Mouse (Mus musculus) hindbrain, embryonic 16.5 days (tissue): ENCODE measurements around the gene Maml2. TPM values are rescaled to one million over a fixed set of nuclear protein-coding genes. Genes with fewer than 3 reads are reported as not detected.

Source experiments
- ATAC-seq: fragments of 200-750 bp; cut with Nextera tagmentation; 2 replicates; pipeline ENCODE4 v1.8.0; 2017; ENCODE audit warnings: moderate TSS enrichment, moderate library complexity
- H3K27ac ChIP-seq: fragments of 300-500 bp; sonication (generic); 2 replicates; pipeline ENCODE4 v1.5.1; 2014; ENCODE audit warnings: low read depth, mild to moderate bottlenecking, control low read depth, low read length, moderate library complexity
- H3K27me3 ChIP-seq: fragments of 300-500 bp; sonication (generic); replicated peaks from 2 replicates; pipeline ENCODE4 v1.6.1; 2014; ENCODE audit warnings: low read length; ENCODE audit not compliant: control insufficient read depth, insufficient read depth
- H3K36me3 ChIP-seq: fragments of 300-500 bp; sonication (generic); 2 replicates; pipeline ENCODE4 v1.6.1; 2014; ENCODE audit warnings: mild to moderate bottlenecking, low read length, moderate library complexity, mixed read lengths; ENCODE audit not compliant: control insufficient read depth, insufficient read depth
- H3K4me1 ChIP-seq: fragments of 300-500 bp; sonication (generic); 2 replicates; pipeline ENCODE4 v1.6.1; 2014; ENCODE audit warnings: low read depth, low read length; ENCODE audit not compliant: control insufficient read depth, insufficient read depth
- H3K4me2 ChIP-seq: fragments of 300-500 bp; sonication (generic); 2 replicates; pipeline ENCODE4 v1.6.1; 2014; ENCODE audit warnings: mild to moderate bottlenecking, low read length, control low read depth, moderate library complexity
- H3K4me3 ChIP-seq: fragments of 300-500 bp; sonication (generic); 2 replicates; pipeline ENCODE4 v1.5.1; 2014; ENCODE audit warnings: mild to moderate bottlenecking, low read length, control low read depth, moderate library complexity
- H3K9ac ChIP-seq: fragments of 300-500 bp; sonication (generic); 2 replicates; pipeline ENCODE4 v1.6.1; 2014; ENCODE audit warnings: low read depth, mild to moderate bottlenecking, control low read depth, low read length, moderate library complexity
- H3K9me3 ChIP-seq: fragments of 300-500 bp; sonication (generic); 2 replicates; pipeline ENCODE4 v1.6.1; 2014; ENCODE audit warnings: mild to moderate bottlenecking, low read length, moderate library complexity; ENCODE audit not compliant: control insufficient read depth
- WGBS: fragments of 180-500 bp; shearing (Covaris S2); extraction: QIAGEN DNeasy Blood & Tissue Kit; methylation state at CpG from one replicate; pipeline ENCODE4 v1.1.7; 2014; 5-methylcytosine and 5-hydroxymethylcytosine counted together
- polyA plus RNA-seq: library from polyadenylated mRNA; unstranded; fragments of >200 nt; fragmentation: Nextera tagmentation; extraction: Ambion mirVana; gene quantifications from 2 replicates; pipeline ENCODE4 v1.2.1, GENCODE M21; 2015

The Maml2 gene
- polyA plus RNA-seq, 1 experiment from 2014 or later: 10.8 TPM

- 70% methylated on average over 3 of the region's 3 CpGs for WGBS
- Histone ChIP-seq H3K36me3 (no peaks in the 10 kb centered on the region), H3K27me3 (no peaks in the 10 kb centered on the region), H3K9ac (no peak overlapping the region), H3K4me2 (no peak overlapping the region), H3K9me3 (no peaks in the 10 kb centered on the region), H3K4me3 (no peak overlapping the region), H3K27ac (no peak overlapping the region), H3K4me1 (peaks cover 7% of the 10 kb centered on the region)
- no peak for ATAC-seq
Measured at GRCm38 (mm10) chr9:13608532-13609071, 310.8 kb downstream of the Maml2 start.

- Histone ChIP-seq H3K9ac (no peak overlapping the region), H3K9me3 (no peaks in the 10 kb centered on the region), H3K36me3 (no peaks in the 10 kb centered on the region), H3K4me1 (peaks cover 19% of the 10 kb centered on the region), H3K4me2 (no peak overlapping the region), H3K4me3 (no peak overlapping the region), H3K27ac (no peak overlapping the region), H3K27me3 (no peaks in the 10 kb centered on the region)
- 56% methylated on average over 3 of the region's 3 CpGs for WGBS
- no peak for ATAC-seq
Measured at GRCm38 (mm10) chr9:13611561-13611960, 313.8 kb downstream of the Maml2 start.

GRCm38 (mm10) chr9:13612371-13612770 is 314.6 kb downstream of the Maml2 start:
- no peak for ATAC-seq
- peaks cover 19% of the 10 kb centered on the region for H3K4me1 ChIP-seq
- H3K27ac ChIP-seq: no peak overlapping the region

GRCm38 (mm10) chr9:13613325-13614268 is 315.8 kb downstream of the Maml2 start:
- H3K4me2 ChIP-seq: no peak overlapping the region
- no peaks in the 10 kb centered on the region for H3K27me3 ChIP-seq
- peak overlapping the region; percentile 35; the same call in 1 of the 2 replicates for H3K27ac ChIP-seq
- ATAC-seq: peak; percentile 60; the same call in 1 of the 2 replicates
- no peaks in the 10 kb centered on the region for H3K9me3 ChIP-seq
- H3K36me3 ChIP-seq: no peaks in the 10 kb centered on the region
- 43% methylated on average over 8 of the region's 8 CpGs for WGBS
- peaks cover 19% of the 10 kb centered on the region for H3K4me1 ChIP-seq
- H3K9ac ChIP-seq: no peak overlapping the region
- no peak overlapping the region for H3K4me3 ChIP-seq

More at GRCm38 (mm10) chr9:13612371-13612770, 314.6 kb downstream of the Maml2 start:
- no peak overlapping the region for H3K9ac ChIP-seq
- H3K27me3 ChIP-seq: no peaks in the 10 kb centered on the region
- H3K9me3 ChIP-seq: no peaks in the 10 kb centered on the region
- H3K4me3 ChIP-seq: no peak overlapping the region
- WGBS: 50% methylated on average over 8 of the region's 8 CpGs
- H3K36me3 ChIP-seq: no peaks in the 10 kb centered on the region
- no peak overlapping the region for H3K4me2 ChIP-seq

DNA sequence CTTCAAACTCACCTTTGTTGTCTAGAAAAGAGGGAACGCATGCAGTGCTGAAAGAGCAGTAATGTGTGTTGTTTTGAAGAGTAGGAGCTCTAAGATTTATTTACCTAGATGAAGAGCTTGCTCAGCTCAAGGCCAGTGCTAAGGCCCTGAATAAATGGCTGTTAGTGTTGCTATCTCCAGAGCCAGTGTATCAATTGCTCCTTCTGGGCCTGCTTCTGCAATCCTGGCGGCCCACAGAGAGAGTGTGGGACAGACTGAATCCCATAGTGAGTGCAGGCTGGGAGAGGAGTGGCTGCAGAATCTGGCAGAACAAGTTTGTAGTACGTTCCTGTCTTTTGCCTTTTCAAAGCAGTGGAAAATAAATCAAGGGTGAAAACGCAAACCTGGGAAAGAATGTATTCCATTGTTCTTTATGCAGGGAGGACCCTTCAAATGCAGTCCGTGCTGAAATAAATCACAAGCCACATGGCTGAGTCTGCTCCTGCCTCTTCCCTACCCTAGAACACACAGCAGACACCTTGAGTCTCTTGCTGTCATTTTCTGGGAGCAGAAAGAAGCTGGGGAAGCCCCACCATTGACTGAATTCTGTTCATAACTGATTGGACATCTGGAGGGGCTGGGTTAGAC is 318.7 kb downstream of the Maml2 start:
- Histone ChIP-seq H3K9ac (no peak overlapping the region), H3K4me1 (peaks cover 19% of the 10 kb centered on the region), H3K4me2 (no peak overlapping the region), H3K36me3 (no peaks in the 10 kb centered on the region), H3K4me3 (no peak overlapping the region), H3K9me3 (no peaks in the 10 kb centered on the region), H3K27ac (no peak overlapping the region), H3K27me3 (no peaks in the 10 kb centered on the region)
- ATAC-seq: no peak
- WGBS: 36% methylated on average over 5 of the region's 5 CpGs

GRCm38 (mm10) chr9:13620794-13621193 is 323.0 kb downstream of the Maml2 start:
- Histone ChIP-seq H3K27ac (no peak overlapping the region), H3K9me3 (no peaks in the 10 kb centered on the region), H3K4me3 (no peak overlapping the region), H3K27me3 (no peaks in the 10 kb centered on the region), H3K9ac (no peak overlapping the region), H3K4me2 (no peak overlapping the region), H3K4me1 (peaks cover 5% of the 10 kb centered on the region; the same call in 1 of the 2 replicates), H3K36me3 (no peaks in the 10 kb centered on the region)
- ATAC-seq: no peak
- 78% methylated on average over 6 of the region's 6 CpGs for WGBS

DNA sequence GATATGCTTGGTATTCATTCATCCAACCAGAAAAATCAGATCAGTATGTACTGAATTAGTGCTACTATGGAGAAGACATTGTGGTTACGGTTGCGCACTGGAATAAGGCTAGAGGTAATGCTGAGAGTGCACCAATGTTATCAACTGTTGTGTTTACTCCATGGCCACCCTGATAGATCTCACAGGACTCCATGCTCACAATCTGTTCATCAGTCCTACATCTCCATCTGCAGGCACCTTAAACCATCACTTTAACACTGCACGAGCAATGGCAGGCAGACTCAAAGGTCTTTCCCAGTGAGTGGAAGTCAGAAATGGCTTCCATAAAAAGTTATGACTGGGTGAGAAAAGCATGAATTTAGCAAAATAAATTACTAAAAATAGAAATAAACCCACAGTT is 324.2 kb downstream of the Maml2 start:
- Histone ChIP-seq H3K4me2 (no peak overlapping the region), H3K9ac (no peak overlapping the region), H3K27me3 (no peaks in the 10 kb centered on the region), H3K36me3 (no peaks in the 10 kb centered on the region), H3K4me3 (no peak overlapping the region), H3K27ac (no peak overlapping the region), H3K9me3 (no peaks in the 10 kb centered on the region), H3K4me1 (peaks cover 4% of the 10 kb centered on the region)
- 98% methylated on average over 3 of the region's 3 CpGs for WGBS
- no peak for ATAC-seq

GRCm38 (mm10) chr9:13622426-13622825 is 324.7 kb downstream of the Maml2 start:
- no peak for ATAC-seq
- Histone ChIP-seq H3K27me3 (no peaks in the 10 kb centered on the region), H3K9me3 (no peaks in the 10 kb centered on the region), H3K4me2 (no peak overlapping the region), H3K9ac (no peak overlapping the region), H3K4me3 (no peak overlapping the region), H3K4me1 (peaks cover 4% of the 10 kb centered on the region), H3K36me3 (no peaks in the 10 kb centered on the region), H3K27ac (no peak overlapping the region)
- 81% methylated on average over 5 of the region's 5 CpGs for WGBS

GRCm38 (mm10) chr9:13623892-13624422 is 326.2 kb downstream of the Maml2 start:
- Histone ChIP-seq H3K4me3 (no peak overlapping the region), H3K4me2 (no peak overlapping the region), H3K9me3 (no peaks in the 10 kb centered on the region), H3K27me3 (no peaks in the 10 kb centered on the region), H3K36me3 (no peaks in the 10 kb centered on the region), H3K4me1 (peaks cover 4% of the 10 kb centered on the region), H3K27ac (no peak overlapping the region), H3K9ac (no peak overlapping the region)
- no peak for ATAC-seq
- WGBS: 99% methylated on average over 3 of the region's 3 CpGs
